Mouse (Mus musculus): ENCODE data around the gene Irx3.

DNA sequence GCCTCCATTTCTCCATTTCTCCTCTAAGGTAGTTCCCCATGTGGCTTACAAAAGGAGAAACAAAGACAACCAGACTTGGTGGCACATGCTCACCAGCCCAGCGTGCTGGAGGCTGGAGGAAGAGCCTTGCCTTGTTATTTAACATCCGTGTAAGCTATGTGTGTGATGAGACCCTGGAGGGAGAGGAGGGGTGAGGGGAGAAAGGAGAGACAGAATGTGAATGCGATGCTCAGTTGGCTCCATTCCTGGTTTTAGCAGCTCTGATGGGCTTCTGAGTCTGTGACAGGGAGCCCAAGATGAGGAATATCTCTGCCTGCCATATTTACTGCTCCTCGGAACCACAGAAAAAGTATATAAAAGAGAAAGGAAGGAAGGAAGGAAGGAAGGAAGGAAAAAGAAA, 20.1 kb upstream of the Irx3 start:
- TF ChIP-seq EP300 (IDR thresholded peaks at IDR 0.05; ENCODE audit: low read depth): no peak
- no peak for TF ChIP-seq CTCF (IDR thresholded peaks at IDR 0.05; ENCODE audit: low read depth)
